Mouse (Mus musculus) splenic B cell, adult 2 months (primary cell): ENCODE results near the gene Rpl13a.
"Not testable (repeated sequence)": the region's sequence is repeated elsewhere in the genome, so short reads cannot be mapped to it uniquely, and the experiment has no call there.

Experiments
- DNase-seq: peaks from one replicate; pipeline ENCODE4 v3.0.0-alpha.2; 2011; ENCODE audit warnings: low read depth, low spot score
- H3K27me3 ChIP-seq: 2 replicates; pipeline ENCODE4 v1.6.1; 2012; ENCODE audit warnings: mild to moderate bottlenecking, low read length, moderate library complexity, mixed read lengths; ENCODE audit not compliant: control insufficient read depth, poor library complexity, insufficient read depth, severe bottlenecking
- H3K36me3 ChIP-seq: 2 replicates; pipeline ENCODE4 v1.6.1; 2012; ENCODE audit warnings: mild to moderate bottlenecking, low read length, moderate library complexity, mixed read lengths; ENCODE audit not compliant: control insufficient read depth, poor library complexity, insufficient read depth, severe bottlenecking

Rpl13a gene

GRCm38 (mm10) chr7:45102940-45103585 is 25.5 kb downstream of the Rpl13a start:
- H3K36me3 ChIP-seq: no peaks in the 10 kb centered on the region
- DNase-seq: no peak

DNA sequence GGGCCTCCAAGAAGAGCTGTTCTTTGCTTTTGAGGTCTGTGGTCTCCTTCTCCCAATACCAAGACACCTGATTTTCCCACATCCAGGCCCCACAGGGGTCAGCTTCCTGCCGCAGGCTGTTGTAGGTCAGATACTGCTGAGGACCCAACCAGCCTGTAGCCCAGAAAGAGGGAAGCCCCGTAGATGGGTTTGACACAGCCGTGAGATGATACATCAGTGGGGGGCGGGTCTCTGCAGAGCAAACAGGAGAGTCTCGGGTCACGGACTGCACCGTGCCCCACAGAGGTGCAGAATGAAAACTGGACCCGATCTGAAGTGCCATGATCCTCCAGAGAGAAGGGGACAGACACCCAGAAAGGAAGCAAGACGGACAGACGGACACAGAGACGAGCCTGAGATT is 26.1 kb downstream of the Rpl13a start:
- Histone ChIP-seq H3K36me3 (no peaks in the 10 kb centered on the region), H3K27me3 (no peaks in the 10 kb centered on the region)
- no peak for DNase-seq

More at GRCm38 (mm10) chr7:45102940-45103585, 25.5 kb downstream of the Rpl13a start:
- H3K27me3 ChIP-seq: no peaks in the 10 kb centered on the region

DNA sequence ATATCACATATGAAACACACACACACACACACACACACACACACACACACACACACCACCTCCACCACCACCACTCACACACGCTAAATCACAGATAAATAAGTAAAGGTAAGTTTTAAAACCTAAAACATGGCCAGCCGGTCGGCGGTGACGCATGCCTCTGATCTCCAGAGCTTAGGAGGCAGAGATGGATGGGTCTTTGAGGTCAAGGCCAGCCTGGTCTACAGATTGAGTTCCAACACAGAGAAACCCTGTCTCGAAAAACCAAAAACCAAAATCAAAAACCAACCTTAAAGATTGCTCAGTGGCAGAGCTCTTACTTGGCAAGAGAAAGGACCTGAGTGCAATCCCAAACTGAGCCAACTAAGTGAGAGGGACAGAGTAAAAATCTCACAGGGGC is 28.5 kb downstream of the Rpl13a start:
- no peaks in the 10 kb centered on the region for H3K27me3 ChIP-seq
- DNase-seq: no peak
- H3K36me3 ChIP-seq: no peaks in the 10 kb centered on the region

GRCm38 (mm10) chr7:45098541-45099240 is 29.9 kb downstream of the Rpl13a start:
- no peak for DNase-seq
- H3K27me3 ChIP-seq: no peaks in the 10 kb centered on the region
- H3K36me3 ChIP-seq: no peaks in the 10 kb centered on the region

GRCm38 (mm10) chr7:45097479-45097878 is 31.1 kb downstream of the Rpl13a start:
- H3K36me3 ChIP-seq: no peaks in the 10 kb centered on the region
- no peak for DNase-seq
- H3K27me3 ChIP-seq: no peaks in the 10 kb centered on the region

DNA sequence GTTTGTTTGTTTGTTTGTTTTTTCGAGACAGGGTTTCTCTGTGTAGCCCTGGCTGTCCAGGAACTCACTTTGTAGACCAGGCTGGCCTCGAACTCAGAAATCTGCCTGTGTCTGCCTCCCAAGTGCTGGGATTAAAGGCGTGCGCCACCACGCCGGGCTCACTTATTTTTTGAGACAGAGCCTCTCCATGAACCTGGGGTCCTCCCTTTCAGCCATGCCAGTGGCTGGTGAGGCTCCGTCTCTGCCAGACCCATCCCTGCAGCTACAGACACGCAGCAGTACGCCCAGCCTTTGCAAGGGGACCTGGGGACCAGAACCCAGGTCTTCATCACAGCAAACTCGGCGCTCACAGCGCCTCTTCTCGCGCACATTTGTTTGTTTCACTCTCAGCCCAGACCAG is 32.6 kb downstream of the Rpl13a start:
- H3K27me3 ChIP-seq, DNase-seq, H3K36me3 ChIP-seq: not testable (repeated sequence)

- Histone ChIP-seq H3K27me3 (no peaks in the 10 kb centered on the region), H3K36me3 (no peaks in the 10 kb centered on the region)
- DNase-seq: no peak
Observed at GRCm38 (mm10) chr7:45095367-45095766, 33.2 kb downstream of the Rpl13a start.

DNA sequence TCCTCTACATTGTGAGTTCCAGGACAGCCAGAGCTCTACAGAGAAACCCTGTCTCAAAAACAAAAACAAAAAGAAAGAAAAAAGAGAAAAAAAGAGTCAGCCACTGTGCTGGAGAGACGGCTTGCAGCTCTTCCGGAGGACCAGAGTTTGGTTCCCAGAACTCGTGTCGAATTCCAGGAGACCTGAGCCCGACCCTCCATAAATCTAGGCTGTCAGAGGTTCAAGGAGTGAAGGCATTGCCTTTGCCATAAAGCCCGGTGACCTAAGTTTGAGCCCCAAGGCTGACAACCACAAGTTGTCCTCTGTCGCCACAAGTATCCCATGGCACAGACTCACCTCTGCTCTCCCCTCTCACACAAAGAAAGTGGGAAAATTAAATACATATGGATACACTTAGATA is 34.4 kb downstream of the Rpl13a start:
- Histone ChIP-seq H3K27me3 (no peaks in the 10 kb centered on the region), H3K36me3 (no peaks in the 10 kb centered on the region)
- no peak for DNase-seq

DNA sequence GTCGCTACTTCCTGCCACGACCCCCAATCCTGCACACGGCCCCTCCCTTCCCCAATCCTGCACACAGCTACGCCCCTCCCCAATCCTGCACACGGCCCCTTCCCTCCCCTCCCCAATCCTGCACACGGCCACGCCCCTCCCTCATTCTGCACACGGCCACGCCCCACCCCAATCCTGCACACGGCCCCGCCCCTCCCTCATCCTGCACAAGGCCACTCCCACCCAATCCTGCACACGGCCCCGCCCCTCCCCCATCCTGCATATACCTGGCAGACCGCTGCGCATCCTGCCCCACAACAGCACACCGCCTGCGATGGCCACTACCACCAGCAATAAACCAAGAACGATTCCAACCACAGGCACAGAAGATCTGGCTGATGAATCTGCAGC is 35.0 kb downstream of the Rpl13a start:
- Histone ChIP-seq H3K36me3 (no peaks in the 10 kb centered on the region), H3K27me3 (no peaks in the 10 kb centered on the region)
- no peak for DNase-seq

DNA sequence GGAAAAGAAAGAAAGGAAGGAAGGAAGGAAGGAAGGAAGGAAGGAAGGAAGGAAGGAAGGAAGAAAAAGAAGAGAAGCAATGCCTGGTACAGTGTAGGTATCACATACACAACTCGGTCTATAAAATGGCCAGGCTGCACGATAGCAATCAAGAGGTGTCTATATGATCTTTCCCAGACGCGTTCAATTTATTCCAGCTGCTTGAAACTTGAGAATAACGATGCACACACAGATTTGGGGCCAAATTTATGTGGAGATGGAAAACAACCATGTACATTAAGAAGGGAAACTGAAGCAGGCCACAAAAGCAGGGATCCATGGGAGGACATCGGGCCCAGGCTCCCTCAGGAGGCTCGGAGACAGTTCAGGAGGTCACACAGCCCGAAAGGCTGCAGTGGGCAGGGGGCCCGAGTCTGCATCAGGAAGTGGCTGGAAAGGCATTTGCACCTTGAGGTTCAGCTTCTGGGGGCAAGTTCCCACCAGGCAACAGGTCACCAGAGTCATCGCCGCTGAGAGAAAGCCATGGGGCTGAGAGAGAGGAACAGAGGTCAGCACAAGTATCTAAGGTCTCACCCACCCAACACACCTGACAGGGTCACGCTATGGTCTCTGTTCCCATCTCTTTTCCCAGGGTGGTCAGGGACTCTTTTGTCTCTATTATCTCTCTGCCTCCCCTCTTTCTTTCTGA is 35.6 kb downstream of the Rpl13a start:
- no peak for DNase-seq
- no peaks in the 10 kb centered on the region for H3K36me3 ChIP-seq
- H3K27me3 ChIP-seq: no peaks in the 10 kb centered on the region

GRCm38 (mm10) chr7:45092048-45092447 is 36.5 kb downstream of the Rpl13a start, which contains the start of gene Rcn3:
Rcn3 (minus strand) TSS chr7:45092221.
- peak; percentile 40 for DNase-seq
- no peaks in the 10 kb centered on the region for H3K36me3 ChIP-seq
- H3K27me3 ChIP-seq: no peaks in the 10 kb centered on the region

DNA sequence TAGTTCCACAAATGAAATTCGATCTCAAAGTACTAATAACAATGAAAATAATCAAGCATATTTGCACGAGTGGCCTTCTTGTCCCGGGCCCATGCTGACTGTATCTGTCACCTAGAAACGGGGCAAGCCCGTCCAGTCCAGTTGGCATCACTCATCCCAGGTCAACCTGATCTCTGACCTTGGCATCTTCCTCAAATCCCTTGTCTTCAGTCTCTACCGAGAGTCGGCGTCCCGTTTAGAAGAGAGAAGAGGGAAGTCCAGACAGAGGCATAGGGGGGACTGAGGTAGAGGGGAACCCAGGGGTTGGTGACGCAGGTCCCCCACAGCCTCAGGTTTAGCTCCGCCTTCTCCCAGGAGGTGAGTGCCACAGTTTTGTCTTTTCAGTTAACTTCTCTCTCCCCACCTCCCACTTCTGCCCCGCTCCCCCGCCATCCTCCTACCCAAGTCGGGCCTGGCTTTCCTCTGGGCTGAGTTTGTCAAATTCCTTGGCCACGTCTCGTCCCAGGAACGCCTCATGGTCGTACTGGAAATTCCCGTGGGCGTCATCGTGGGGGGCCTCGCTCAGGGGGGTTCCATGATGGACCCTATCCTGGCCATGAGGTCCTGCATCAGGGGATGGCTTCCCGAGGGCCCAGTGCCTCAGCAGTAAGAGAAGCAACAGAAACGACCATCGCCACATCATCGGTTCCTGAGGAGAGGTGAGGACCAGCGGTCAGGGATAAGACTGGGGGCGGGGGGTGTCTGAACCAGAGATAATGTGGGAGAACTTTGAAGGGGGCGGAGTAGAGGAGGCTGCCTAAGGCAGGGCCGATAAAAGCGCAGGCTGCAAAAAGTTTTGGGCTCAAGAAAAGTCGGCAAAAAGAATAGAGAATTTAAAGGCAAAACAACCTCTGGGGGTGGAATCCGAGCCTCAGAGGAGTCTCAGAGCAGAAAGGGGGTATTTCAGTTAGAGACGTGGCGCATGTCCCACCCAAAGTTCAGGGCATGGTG is 37.3 kb downstream of the Rpl13a start:
- H3K36me3 ChIP-seq: no peaks in the 10 kb centered on the region
- H3K27me3 ChIP-seq: no peaks in the 10 kb centered on the region
- DNase-seq: peak; percentile 64

DNA sequence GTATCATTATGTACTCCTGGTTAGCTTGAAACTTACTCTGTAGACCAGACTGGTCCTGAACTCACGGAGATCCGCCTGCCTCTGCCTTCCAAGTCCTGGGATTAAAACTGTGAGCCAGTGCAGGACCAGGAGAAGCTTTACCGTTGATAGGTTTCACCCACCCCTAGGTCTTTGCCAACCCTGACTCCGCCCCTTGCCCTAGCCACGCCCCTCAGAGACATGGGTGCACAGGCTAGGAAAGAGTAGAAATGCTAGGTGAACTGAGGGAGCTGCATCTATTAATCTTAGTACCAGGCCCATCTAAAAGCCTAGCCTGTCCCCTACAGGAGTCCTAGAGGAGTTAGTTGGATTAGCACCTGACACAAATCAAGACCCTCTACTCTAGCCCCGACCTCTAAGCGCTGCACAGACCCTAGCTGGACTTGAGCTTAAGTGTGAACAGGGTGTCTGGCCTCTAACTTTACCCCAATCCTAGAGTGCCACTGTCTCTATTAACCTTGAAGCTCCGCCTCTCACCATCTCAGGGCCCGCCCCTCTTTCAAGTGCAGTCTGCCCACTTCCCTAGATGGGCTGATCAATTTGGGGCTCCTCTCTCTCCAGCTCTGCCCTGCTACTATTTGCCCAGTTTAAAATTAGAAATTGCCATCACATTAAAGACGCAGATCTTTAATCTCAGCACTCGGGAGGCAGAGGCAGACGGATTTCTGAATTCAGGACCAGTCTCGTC is 38.1 kb downstream of the Rpl13a start:
- peak; percentile 50 for DNase-seq
- Histone ChIP-seq H3K27me3 (no peaks in the 10 kb centered on the region), H3K36me3 (no peaks in the 10 kb centered on the region)

DNA sequence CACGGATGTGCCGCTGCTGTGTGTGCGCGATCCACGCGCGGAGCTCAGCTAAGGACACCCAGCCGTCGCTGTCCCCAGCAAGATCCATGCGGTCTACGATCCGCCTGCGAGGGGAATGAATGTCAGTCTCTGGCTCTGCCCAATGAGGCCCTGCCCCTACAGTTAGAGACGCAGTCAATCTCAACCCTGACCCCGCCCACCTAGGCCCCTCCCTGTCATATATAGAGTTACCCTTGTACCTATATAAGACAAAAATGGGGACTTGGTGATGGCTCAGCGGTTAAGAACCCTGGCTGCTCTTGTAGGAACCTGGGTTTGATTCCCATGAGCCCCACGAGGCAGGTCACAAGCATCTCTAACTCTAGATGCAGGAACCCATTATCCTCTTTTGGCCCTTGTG is 40.0 kb downstream of the Rpl13a start:
- no peak for DNase-seq
- H3K27me3 ChIP-seq: no peaks in the 10 kb centered on the region
- no peaks in the 10 kb centered on the region for H3K36me3 ChIP-seq
